Mouse (Mus musculus) kidney, embryonic 14.5 days (tissue): Measurements from ENCODE around the gene Zfc3h1. TPM values are rescaled to one million over a fixed set of nuclear protein-coding genes. Genes with fewer than 3 reads are reported as not detected.

ENCODE experiments used
- ATAC-seq: fragments of 200-750 bp; cut with Nextera tagmentation; 2 replicates; pipeline ENCODE4 v1.8.0; 2017; ENCODE audit warnings: moderate number of reproducible peaks, mild to moderate bottlenecking, moderate TSS enrichment, moderate library complexity; ENCODE audit not compliant: low FRiP score, low TSS enrichment
- H3K27ac ChIP-seq: fragments of 300-500 bp; sonication (generic); 2 replicates; pipeline ENCODE4 v1.5.1; 2014; ENCODE audit warnings: low read depth, mild to moderate bottlenecking, low read length, moderate library complexity, mixed read lengths
- H3K27me3 ChIP-seq: fragments of 300-500 bp; sonication (generic); 2 replicates; pipeline ENCODE4 v1.6.1; 2014; ENCODE audit warnings: mild to moderate bottlenecking, low read length; ENCODE audit not compliant: control insufficient read depth, insufficient read depth
- H3K36me3 ChIP-seq: fragments of 300-500 bp; sonication (generic); 2 replicates; pipeline ENCODE4 v1.6.1; 2014; ENCODE audit warnings: low read length, mixed read lengths; ENCODE audit not compliant: control insufficient read depth, insufficient read depth
- H3K4me1 ChIP-seq: fragments of 300-500 bp; sonication (generic); 2 replicates; pipeline ENCODE4 v1.6.1; 2014; ENCODE audit warnings: low read length, mixed read lengths; ENCODE audit not compliant: control insufficient read depth, insufficient read depth
- H3K4me2 ChIP-seq: fragments of 300-500 bp; sonication (generic); replicated peaks from 2 replicates; pipeline ENCODE4 v1.6.1; 2014; ENCODE audit warnings: low read depth, mild to moderate bottlenecking, low read length
- H3K4me3 ChIP-seq: fragments of 300-500 bp; sonication (generic); 2 replicates; pipeline ENCODE4 v1.5.1; 2014; ENCODE audit warnings: mild to moderate bottlenecking, low read length
- H3K9ac ChIP-seq: fragments of 300-500 bp; sonication (generic); 2 replicates; pipeline ENCODE4 v1.6.1; 2014; ENCODE audit warnings: low read depth, mild to moderate bottlenecking, low read length, moderate library complexity
- H3K9me3 ChIP-seq: fragments of 300-500 bp; sonication (generic); 2 replicates; pipeline ENCODE4 v1.6.1; 2016; ENCODE audit warnings: low read length; ENCODE audit not compliant: control insufficient read depth
- WGBS: fragments of 180-500 bp; shearing (Covaris S2); extraction: QIAGEN DNeasy Blood & Tissue Kit; methylation state at CpG from one replicate; pipeline ENCODE4 v1.1.7; 2014; 5-methylcytosine and 5-hydroxymethylcytosine counted together
- polyA plus RNA-seq: library from polyadenylated mRNA; unstranded; fragments of >200 nt; fragmentation: Nextera tagmentation; extraction: Ambion mirVana; gene quantifications from 2 replicates; pipeline ENCODE4 v1.2.1, GENCODE M21; 2014

Gene Zfc3h1
- polyA plus RNA-seq, 1 experiment from 2014 or later: 31.1 TPM

- Histone ChIP-seq H3K4me1 (peaks cover 10% of the 10 kb centered on the region; the same call in 1 of the 2 replicates), H3K9me3 (no peaks in the 10 kb centered on the region), H3K4me3 (peak overlapping the region; percentile 20; the same call in 1 of the 2 replicates), H3K27ac (no peak overlapping the region), H3K36me3 (no peaks in the 10 kb centered on the region), H3K4me2 (peak overlapping the region; percentile 41), H3K27me3 (no peaks in the 10 kb centered on the region), H3K9ac (peak overlapping the region; percentile 37; the same call in 1 of the 2 replicates)
- WGBS: 13% methylated on average over 20 of the region's 20 CpGs
- peak; percentile 65 for ATAC-seq
Observed at GRCm38 (mm10) chr10:115478441-115479141, 93.8 kb downstream of the Zfc3h1 start.

Other genes starting within 250 kb of the Zfc3h1 start
- not detected in 2 replicates for gene Tph2, start 199.9 kb upstream of the Zfc3h1 start, polyA plus RNA-seq
- gene Tbc1d15, start 133.5 kb upstream of the Zfc3h1 start, polyA plus RNA-seq: 37.4 and 67.5 TPM in 2 replicates
- 9.4 and 10.9 TPM in 2 replicates for gene Rab21, start 69.4 kb upstream of the Zfc3h1 start, polyA plus RNA-seq
- gene Tmem19, start 22.5 kb upstream of the Zfc3h1 start, polyA plus RNA-seq: 18.8 and 35.5 TPM in 2 replicates
- 21.5 and 25.1 TPM in 2 replicates for gene Thap2, start 516 bp upstream of the Zfc3h1 start, polyA plus RNA-seq
- 0.37 TPM in 1 of 2 replicates, not detected in the other for gene A930009A15Rik, start 185.0 kb downstream of the Zfc3h1 start, polyA plus RNA-seq
- gene Lgr5, start 202.8 kb downstream of the Zfc3h1 start, polyA plus RNA-seq: 5.8 and 8.0 TPM in 2 replicates